Mouse (Mus musculus): ENCODE data around the gene Slc44a2.

- TF ChIP-seq TCF3 (IDR thresholded peaks at IDR 0.05; ENCODE audit: insufficient read length, low read depth) (no peak), REST (IDR thresholded peaks at IDR 0.05; ENCODE audit: insufficient read depth, insufficient read length) (no peak), MYOD1 (IDR thresholded peaks at IDR 0.05; ENCODE audit: control insufficient read depth in 1 of 3, insufficient read length in 2 of 3, low read depth in 2 of 3) (peak in 2 of 3 experiments; percentile 5 to 52), POLR2AphosphoS2 (IDR thresholded peaks at IDR 0.05; ENCODE audit: insufficient read length, low read depth) (no peak), USF1 (IDR thresholded peaks at IDR 0.05; ENCODE audit: low read depth) (no peak), POLR2A (IDR thresholded peaks at IDR 0.05; ENCODE audit: insufficient read length, low read depth) (no peak), MYOG (IDR thresholded peaks at IDR 0.05; ENCODE audit: control insufficient read depth in 1 of 3, insufficient read depth in 1 of 3, insufficient read length in 2 of 3, low read depth in 2 of 3) (peak in 2 of 3 experiments; percentile 2 to 32), MAX (IDR thresholded peaks at IDR 0.05; ENCODE audit: low read depth) (no peak), CEBPB (IDR thresholded peaks at IDR 0.05; ENCODE audit: insufficient read depth, poor library complexity, severe bottlenecking) (no peak), TCF12 (IDR thresholded peaks at IDR 0.05; ENCODE audit: insufficient read depth, poor library complexity, severe bottlenecking) (no peak), E2F4 (IDR thresholded peaks at IDR 0.05; ENCODE audit: insufficient read depth) (no peak), SRF (IDR thresholded peaks at IDR 0.05; ENCODE audit: control insufficient read depth, insufficient read length, low read depth) (no peak)
Observed at GRCm38 (mm10) chr9:21334747-21335146, 14.2 kb downstream of the Slc44a2 start.

Data from myocyte (in vitro differentiated cells).